Mouse (Mus musculus) ES-E14 (cell line): Measurements from ENCODE around the gene F5. TPM values are rescaled to one million over a fixed set of nuclear protein-coding genes. Genes with fewer than 3 reads are reported as not detected.

Experiments
- DNase-seq: peaks from one replicate; pipeline ENCODE4 v3.0.0-alpha.2; 2013; ENCODE audit warnings: low read depth, low spot score
- H3K27ac ChIP-seq: 2 replicates; pipeline ENCODE4 v1.5.1; 2012; ENCODE audit warnings: low read depth, mild to moderate bottlenecking, low read length, moderate library complexity, mixed read lengths; ENCODE audit not compliant: poor library complexity, insufficient read depth, severe bottlenecking
- H3K36me3 ChIP-seq: 2 replicates; pipeline ENCODE4 v1.6.1; 2012; ENCODE audit warnings: mild to moderate bottlenecking, low read length, moderate library complexity, mixed read lengths; ENCODE audit not compliant: control insufficient read depth, poor library complexity, insufficient read depth, severe bottlenecking
- H3K4me1 ChIP-seq, 2 experiments: fragments of 150-350 bp in 1 of 2; sonication (generic) in 1 of 2; 2 replicates each; pipeline ENCODE4 v1.6.1; 2012; ENCODE audit warnings: low read length in 2 of 2, mild to moderate bottlenecking in 1 of 2, mixed read lengths in 1 of 2; ENCODE audit not compliant: control insufficient read depth in 2 of 2, insufficient read depth in 2 of 2, poor library complexity in 1 of 2
- H3K4me3 ChIP-seq, 2 experiments: fragments of 150-350 bp in 1 of 2; sonication (generic) in 1 of 2; 2 replicates each; pipeline ENCODE4 v1.5.1; 2012; ENCODE audit warnings: low read length in 2 of 2, low read depth in 1 of 2, mild to moderate bottlenecking in 1 of 2, mixed read lengths in 1 of 2; ENCODE audit not compliant: insufficient read depth in 1 of 2, poor library complexity in 1 of 2, severe bottlenecking in 1 of 2
- H3K9ac ChIP-seq: 2 replicates; pipeline ENCODE4 v1.6.1; 2012; ENCODE audit warnings: low read depth, mild to moderate bottlenecking, low read length, mixed read lengths; ENCODE audit not compliant: poor library complexity, insufficient read depth, severe bottlenecking
- H3K9me3 ChIP-seq: fragments of 150-350 bp; sonication (generic); 2 replicates; pipeline ENCODE4 v1.6.1; 2012; ENCODE audit warnings: low read depth, mild to moderate bottlenecking, low read length; ENCODE audit not compliant: control insufficient read depth, insufficient read depth
- CHD2 ChIP-seq: IDR thresholded peaks from 2 replicates; pipeline ENCODE4 v1.6.1; 2014; ENCODE audit warnings: mild to moderate bottlenecking, low read depth, low read length, inconsistent platforms
- HCFC1 ChIP-seq: IDR thresholded peaks from 2 replicates; pipeline ENCODE4 v1.6.1; 2012; ENCODE audit warnings: low read length, inconsistent platforms, borderline replicate concordance; ENCODE audit not compliant: insufficient read depth
- MAFK ChIP-seq: IDR thresholded peaks from 2 replicates; pipeline ENCODE4 v1.6.1; 2014; ENCODE audit warnings: mild to moderate bottlenecking, low read depth, low read length, inconsistent platforms; ENCODE audit not compliant: insufficient read depth
- ZC3H11A ChIP-seq: IDR thresholded peaks from 2 replicates; pipeline ENCODE4 v1.6.1; 2012; ENCODE audit warnings: low read depth, mild to moderate bottlenecking, inconsistent platforms, low read length, borderline replicate concordance
- ZNF384 ChIP-seq: IDR thresholded peaks from 2 replicates; pipeline ENCODE4 v1.6.1; 2012; ENCODE audit warnings: low read depth, low read length, inconsistent platforms
- in situ Hi-C, 2 experiments: fragments of 600-800 bp; cut with MboI; formaldehyde crosslinking; loops; one replicate each; pipeline ENCODE4 v1.15.1; 2025; ENCODE audit warnings: low sequenced_read_pairs in 2 of 2, inconsistent platforms in 1 of 2; ENCODE audit not compliant: unreplicated experiment in 2 of 2
- total RNA-seq: library from RNA; depleted of rRNA; stranded (reverse); fragments of 300-350 nt; gene quantifications from 2 replicates; pipeline ENCODE4 v1.2.3, GENCODE M21; 2012; rRNA removed

F5 gene
- total RNA-seq, 1 experiment = 0.76 TPM

GRCm38 (mm10) chr1:164260171-164261028 is 108.8 kb downstream of the F5 start:
- H3K9ac ChIP-seq = peak overlapping the region; percentile 70
- in situ Hi-C loops = no loop called here
- no peaks in the 10 kb centered on the region for H3K9me3 ChIP-seq
- no peak for DNase-seq
- TF ChIP-seq ZNF384 = no peak
- TF ChIP-seq HCFC1 = no peak
- TF ChIP-seq MAFK = no peak
- no peak for TF ChIP-seq CHD2
- TF ChIP-seq ZC3H11A = no peak
- H3K4me1 ChIP-seq = peaks cover 0 to 2% of the 10 kb centered on the region in 2 experiments; a peak in 1 of 4 replicates
- H3K36me3 ChIP-seq = peaks cover 35% of the 10 kb centered on the region
- peak overlapping the region in 1 of 2 experiments; percentile 47; a peak in 2 of 4 replicates for H3K4me3 ChIP-seq
- no peak overlapping the region for H3K27ac ChIP-seq

GRCm38 (mm10) chr1:164261553-164261952 is 109.9 kb downstream of the F5 start:
- H3K9me3 ChIP-seq = no peaks in the 10 kb centered on the region
- no peak for DNase-seq
- H3K9ac ChIP-seq = no peak overlapping the region
- H3K36me3 ChIP-seq = peaks cover 32% of the 10 kb centered on the region
- H3K4me3 ChIP-seq = no peak overlapping the region
- H3K4me1 ChIP-seq = peaks cover 0 to 2% of the 10 kb centered on the region in 2 experiments; a peak in 1 of 4 replicates
- TF ChIP-seq ZNF384 = no peak
- TF ChIP-seq CHD2 = no peak
- no peak for TF ChIP-seq MAFK
- TF ChIP-seq HCFC1 = no peak
- TF ChIP-seq ZC3H11A = no peak
- no peak overlapping the region for H3K27ac ChIP-seq
- in situ Hi-C loops = no loop called here

Other genes with a start within 250 kb of the F5 start
- 13.0 and 19.1 TPM in 2 replicates for gene Scyl3, start 222.7 kb upstream of the F5 start, total RNA-seq
- gene BC055324, start 157.0 kb upstream of the F5 start, total RNA-seq = 43.7 and 46.8 TPM in 2 replicates
- gene Mettl18, start 156.9 kb upstream of the F5 start, total RNA-seq = 4.8 and 9.1 TPM in 2 replicates
- gene Sele, start 103.6 kb upstream of the F5 start, total RNA-seq = not detected in 2 replicates
- 0.09 TPM in 1 of 2 replicates, not detected in the other for gene Sell, start 89.9 kb upstream of the F5 start, total RNA-seq
- 0.21 and 0.22 TPM in 2 replicates for gene Selp, start 36.6 kb upstream of the F5 start, total RNA-seq
- gene Slc19a2, start 97.2 kb downstream of the F5 start, total RNA-seq = 93.3 and 151 TPM in 2 replicates
- 3.1 and 4.1 TPM in 2 replicates for gene Ccdc181, start 123.7 kb downstream of the F5 start, total RNA-seq
- gene Nme7, start 152.3 kb downstream of the F5 start, total RNA-seq = 28.3 and 32.8 TPM in 2 replicates
- gene Blzf1, start 155.7 kb downstream of the F5 start, total RNA-seq = 16.5 and 21.2 TPM in 2 replicates